Mouse (Mus musculus) kidney, postnatal 0 days (tissue): ENCODE results near the gene Coq4. TPM values are rescaled to one million over a fixed set of nuclear protein-coding genes. Genes with fewer than 3 reads are reported as not detected.

ENCODE experiments used
- ATAC-seq: fragments of 200-750 bp; cut with Nextera tagmentation; replicated peaks from 2 replicates; pipeline ENCODE4 v1.8.0; 2017; ENCODE audit warnings: low read depth, moderate number of reproducible peaks, moderate TSS enrichment, moderate library complexity; ENCODE audit not compliant: low FRiP score
- DNase-seq: peaks from one replicate; pipeline ENCODE4 v3.0.0-alpha.2; 2016; ENCODE audit warnings: low spot score
- H3K27ac ChIP-seq: fragments of 300-500 bp; sonication (generic); 2 replicates; pipeline ENCODE4 v1.5.1; 2014; ENCODE audit warnings: mild to moderate bottlenecking
- H3K27me3 ChIP-seq: fragments of 300-500 bp; sonication (generic); 2 replicates; pipeline ENCODE4 v1.6.1; 2014; ENCODE audit warnings: low read length, mixed read lengths; ENCODE audit not compliant: insufficient read depth
- H3K36me3 ChIP-seq: fragments of 300-500 bp; sonication (generic); 2 replicates; pipeline ENCODE4 v1.6.1; 2014; ENCODE audit warnings: low read length, mixed read lengths; ENCODE audit not compliant: insufficient read depth
- H3K4me1 ChIP-seq: fragments of 300-500 bp; sonication (generic); replicated peaks from 2 replicates; pipeline ENCODE4 v1.6.1; 2014; ENCODE audit warnings: antibody characterized with exemption, low read length, mixed read lengths; ENCODE audit not compliant: insufficient read depth
- H3K4me2 ChIP-seq: fragments of 300-500 bp; sonication (generic); 2 replicates; pipeline ENCODE4 v1.6.1; 2014; ENCODE audit warnings: mild to moderate bottlenecking, low read length, moderate library complexity, mixed read lengths
- H3K4me3 ChIP-seq: fragments of 300-500 bp; sonication (generic); replicated peaks from 2 replicates; pipeline ENCODE4 v1.5.1; 2014; ENCODE audit warnings: low read depth, low read length
- H3K9ac ChIP-seq: fragments of 300-500 bp; sonication (generic); 2 replicates; pipeline ENCODE4 v1.6.1; 2014; ENCODE audit warnings: low read depth, low read length
- H3K9me3 ChIP-seq: fragments of 300-500 bp; sonication (generic); replicated peaks from 2 replicates; pipeline ENCODE4 v1.6.1; 2016; ENCODE audit warnings: low read length, inconsistent platforms, mixed read lengths
- CTCF ChIP-seq: IDR thresholded peaks from 2 replicates; pipeline ENCODE4 v1.5.1; 2016; ENCODE audit warnings: antibody characterized with exemption, low read depth, mild to moderate bottlenecking, moderate library complexity
- WGBS: fragments of 180-500 bp; shearing (Covaris S2); extraction: QIAGEN DNeasy Blood & Tissue Kit; methylation state at CpG from one replicate; pipeline ENCODE4 v1.1.7; 2014; 5-methylcytosine and 5-hydroxymethylcytosine counted together
- polyA plus RNA-seq: library from polyadenylated mRNA; unstranded; fragments of >200 nt; fragmentation: Nextera tagmentation; extraction: Ambion mirVana; gene quantifications from 2 replicates; pipeline ENCODE4 v1.2.1, GENCODE M21; 2015

Coq4 gene
- polyA plus RNA-seq, 1 experiment from 2014 or later: 29.3 TPM

- no peak for ATAC-seq
- 69% methylated on average over 4 of the region's 4 CpGs for WGBS
Measured at GRCm38 (mm10) chr2:29839460-29839859, 52.2 kb downstream of the Coq4 start.

GRCm38 (mm10) chr2:29843231-29844105 is 56.2 kb downstream of the Coq4 start:
- Histone ChIP-seq H3K4me1 (peaks cover 5% of the 10 kb centered on the region; the same call in 1 of the 2 replicates), H3K27me3 (peaks cover 26% of the 10 kb centered on the region), H3K36me3 (peaks cover 26% of the 10 kb centered on the region), H3K9me3 (no peaks in the 10 kb centered on the region), H3K27ac (no peak overlapping the region), H3K4me2 (no peak overlapping the region), H3K9ac (no peak overlapping the region), H3K4me3 (no peak overlapping the region)
- 0 out of 2 replicates have a peak, but pooled peaks have one; percentile 15 for ATAC-seq
- no peak for DNase-seq
- WGBS: 69% methylated on average over 9 of the region's 9 CpGs
- TF ChIP-seq CTCF: no peak

More at GRCm38 (mm10) chr2:29839460-29839859, 52.2 kb downstream of the Coq4 start:
- Histone ChIP-seq H3K4me3 (no peak overlapping the region), H3K4me2 (no peak overlapping the region), H3K9ac (no peak overlapping the region), H3K27me3 (peaks cover 4% of the 10 kb centered on the region), H3K27ac (no peak overlapping the region), H3K36me3 (peaks cover 39% of the 10 kb centered on the region), H3K9me3 (no peaks in the 10 kb centered on the region), H3K4me1 (no peaks in the 10 kb centered on the region)
- TF ChIP-seq CTCF: no peak
- no peak for DNase-seq

GRCm38 (mm10) chr2:29844115-29844514 is 56.8 kb downstream of the Coq4 start:
- H3K4me2 ChIP-seq: no peak overlapping the region
- peaks cover 26% of the 10 kb centered on the region for H3K27me3 ChIP-seq
- peaks cover 21% of the 10 kb centered on the region for H3K36me3 ChIP-seq
- no peak for TF ChIP-seq CTCF
- WGBS: 90% methylated on average over 2 of the region's 2 CpGs
- H3K4me1 ChIP-seq: peaks cover 5% of the 10 kb centered on the region; the same call in 1 of the 2 replicates
- H3K27ac ChIP-seq: no peak overlapping the region
- no peaks in the 10 kb centered on the region for H3K9me3 ChIP-seq
- no peak overlapping the region for H3K4me3 ChIP-seq
- no peak for DNase-seq
- ATAC-seq: 0 out of 2 replicates have a peak, but pooled peaks have one; percentile 10
- H3K9ac ChIP-seq: no peak overlapping the region

- no peak overlapping the region for H3K4me2 ChIP-seq
Measured at GRCm38 (mm10) chr2:29844661-29845060, 57.4 kb downstream of the Coq4 start.

GRCm38 (mm10) chr2:29845636-29846035 is 58.3 kb downstream of the Coq4 start:
- 0 out of 2 replicates have a peak overlapping the region, but pooled peaks have one; percentile 42 for H3K9ac ChIP-seq
- H3K4me1 ChIP-seq: peaks cover 5% of the 10 kb centered on the region; the same call in 1 of the 2 replicates
- H3K4me3 ChIP-seq: peak overlapping the region; percentile 23; the same call in 1 of the 2 replicates
- no peak for TF ChIP-seq CTCF
- H3K27ac ChIP-seq: no peak overlapping the region
- peaks cover 17% of the 10 kb centered on the region for H3K36me3 ChIP-seq
- no peak for DNase-seq
- no peak for ATAC-seq
- no peaks in the 10 kb centered on the region for H3K9me3 ChIP-seq
- peaks cover 26% of the 10 kb centered on the region for H3K27me3 ChIP-seq
- WGBS: 13% methylated on average over 24 of the region's 25 CpGs
- peak overlapping the region; percentile 51 for H3K4me2 ChIP-seq

More at GRCm38 (mm10) chr2:29844661-29845060, 57.4 kb downstream of the Coq4 start:
- TF ChIP-seq CTCF: no peak
- WGBS: 38% methylated on average over 3 of the region's 3 CpGs
- peaks cover 5% of the 10 kb centered on the region; the same call in 1 of the 2 replicates for H3K4me1 ChIP-seq
- no peak overlapping the region for H3K4me3 ChIP-seq
- no peak overlapping the region for H3K27ac ChIP-seq
- ATAC-seq (no peak), DNase-seq (no peak)
- H3K36me3 ChIP-seq: peaks cover 20% of the 10 kb centered on the region
- no peak overlapping the region for H3K9ac ChIP-seq
- H3K27me3 ChIP-seq: peaks cover 26% of the 10 kb centered on the region
- no peaks in the 10 kb centered on the region for H3K9me3 ChIP-seq

GRCm38 (mm10) chr2:29846061-29846853 is 59.0 kb downstream of the Coq4 start:
- Histone ChIP-seq H3K36me3 (peaks cover 16% of the 10 kb centered on the region), H3K27me3 (peaks cover 26% of the 10 kb centered on the region)
- ATAC-seq: no peak; the same call in 1 of the 2 replicates

More at GRCm38 (mm10) chr2:29846061-29846853, 59.0 kb downstream of the Coq4 start:
- no peak for TF ChIP-seq CTCF
- Histone ChIP-seq H3K4me3 (peak overlapping the region; percentile 23; the same call in 1 of the 2 replicates), H3K27ac (no peak overlapping the region), H3K4me1 (peaks cover 5% of the 10 kb centered on the region; the same call in 1 of the 2 replicates), H3K9ac (0 out of 2 replicates have a peak overlapping the region, but pooled peaks have one; percentile 42), H3K4me2 (peak overlapping the region; percentile 51), H3K9me3 (no peaks in the 10 kb centered on the region)
- 9% methylated on average over 47 of the region's 47 CpGs for WGBS
- no peak for DNase-seq
